Mouse (Mus musculus) v-Abl transformed pro-B cells (cell line): ENCODE results near the gene Rpl10.

ENCODE experiments used
- in situ Hi-C, 2 experiments: fragments of 400-800 bp; cut with MboI; formaldehyde crosslinking; loops; one replicate each; pipeline ENCODE4 v1.15.1; 2025; ENCODE audit not compliant: unreplicated experiment in 2 of 2

Rpl10 gene

GRCm38 (mm10) chrX:74270062-74270901 is at the start of gene Rpl10:
Rpl10 (plus strand) TSS chrX:74270812.
- in situ Hi-C loops: loop anchor here in 1 of 2 experiments (25.0 kb wide), 1 partner anchor 308 kb away; the partner anchor contains the start of gene Hcfc1

- in situ Hi-C loops: loop anchor here in 1 of 2 experiments (25.0 kb wide), 1 partner anchor 1218 kb away; no protein-coding TSS in a partner anchor
These were observed 40.6 kb upstream of the Rpl10 start for GRCm38 (mm10) chrX:74230038-74230437.

GRCm38 (mm10) chrX:74233196-74233595 is 37.4 kb upstream of the Rpl10 start:
- in situ Hi-C loops: loop anchor here in 1 of 2 experiments (25.0 kb wide), 1 partner anchor 1221 kb away; no protein-coding TSS in a partner anchor

- in situ Hi-C loops: loop anchor here (5.0 to 25.0 kb wide), 5 partner anchors 113 to 1228 kb away; partner anchors contain the start of genes Irak1 (in 2 of the 2), Hcfc1 (in 1 of the 2) and Opn1mw (in 1 of the 2)
These were observed 30.3 kb upstream of the Rpl10 start for GRCm38 (mm10) chrX:74240332-74240731.

- in situ Hi-C loops: loop anchor here (5.0 to 25.0 kb wide), 5 partner anchors 116 to 1231 kb away; partner anchors contain the start of genes Irak1 (in 2 of the 2), Hcfc1 (in 1 of the 2) and Opn1mw (in 1 of the 2)
These were observed 27.2 kb upstream of the Rpl10 start for GRCm38 (mm10) chrX:74243396-74243795.

GRCm38 (mm10) chrX:74243807-74244206 is 26.8 kb upstream of the Rpl10 start:
- in situ Hi-C loops: loop anchor here (5.0 to 25.0 kb wide), 5 partner anchors 117 to 1232 kb away; partner anchors contain the start of genes Irak1 (in 2 of the 2), Hcfc1 (in 1 of the 2) and Opn1mw (in 1 of the 2)

- in situ Hi-C loops: loop anchor here (5.0 to 25.0 kb wide), 6 partner anchors 117 to 1232 kb away; partner anchors contain the start of genes Irak1 (in 2 of the 2), Hcfc1 (in 1 of the 2) and Opn1mw (in 1 of the 2)
These were observed 26.0 kb upstream of the Rpl10 start for GRCm38 (mm10) chrX:74244614-74245083.

- in situ Hi-C loops: loop anchor here (5.0 to 25.0 kb wide), 4 partner anchors 167 to 1233 kb away; partner anchors contain the start of genes Irak1 (in 2 of the 2) and Hcfc1 (in 1 of the 2)
These were observed 25.5 kb upstream of the Rpl10 start for GRCm38 (mm10) chrX:74245107-74245506.

GRCm38 (mm10) chrX:74245687-74246086 is 24.9 kb upstream of the Rpl10 start:
- in situ Hi-C loops: loop anchor here (5.0 to 25.0 kb wide), 4 partner anchors 167 to 1233 kb away; partner anchors contain the start of genes Irak1 (in 2 of the 2) and Hcfc1 (in 1 of the 2)

- in situ Hi-C loops: loop anchor here (5.0 to 25.0 kb wide), 4 partner anchors 166 to 1234 kb away; partner anchors contain the start of genes Irak1 (in 2 of the 2) and Hcfc1 (in 1 of the 2)
These were observed 24.4 kb upstream of the Rpl10 start for GRCm38 (mm10) chrX:74246213-74246681.

GRCm38 (mm10) chrX:74246693-74247092 is 23.9 kb upstream of the Rpl10 start:
- in situ Hi-C loops: loop anchor here (5.0 to 25.0 kb wide), 4 partner anchors 166 to 1234 kb away; partner anchors contain the start of genes Irak1 (in 2 of the 2) and Hcfc1 (in 1 of the 2)

GRCm38 (mm10) chrX:74248651-74249050 is 22.0 kb upstream of the Rpl10 start:
- in situ Hi-C loops: loop anchor here (5.0 to 25.0 kb wide), 4 partner anchors 164 to 1236 kb away; partner anchors contain the start of genes Irak1 (in 2 of the 2) and Hcfc1 (in 1 of the 2)

- in situ Hi-C loops: loop anchor here (5.0 to 25.0 kb wide), 7 partner anchors 55 to 1237 kb away; partner anchors contain the start of genes Hcfc1 (in 2 of the 2), Irak1 (in 2 of the 2), Gdi1 (in 1 of the 2) and Slc10a3 (in 1 of the 2)
These were observed 21.0 kb upstream of the Rpl10 start, which contains the start of gene Flna for GRCm38 (mm10) chrX:74249615-74250014. Flna (minus strand) TSS chrX:74249820.

- in situ Hi-C loops: loop anchor here (5.0 to 25.0 kb wide), 4 partner anchors 50 to 292 kb away; partner anchors contain the start of genes Gdi1 (in 1 of the 2), Hcfc1 (in 1 of the 2), Slc10a3 (in 1 of the 2) and Ubl4a (in 1 of the 2)
These were observed 16.3 kb upstream of the Rpl10 start, which contains the start of gene Emd for GRCm38 (mm10) chrX:74254153-74254887. Emd (plus strand) TSS chrX:74254687.

GRCm38 (mm10) chrX:74254888-74255565 is 15.6 kb upstream of the Rpl10 start:
- in situ Hi-C loops: loop anchor here (5.0 to 25.0 kb wide), 4 partner anchors 50 to 293 kb away; partner anchors contain the start of genes Gdi1 (in 1 of the 2), Hcfc1 (in 1 of the 2), Slc10a3 (in 1 of the 2) and Ubl4a (in 1 of the 2)

- in situ Hi-C loops: loop anchor here (10.0 to 25.0 kb wide), 3 partner anchors 47 to 295 kb away; partner anchors contain the start of genes Gdi1 (in 1 of the 2), Hcfc1 (in 1 of the 2), Slc10a3 (in 1 of the 2) and Ubl4a (in 1 of the 2)
These were observed 12.9 kb upstream of the Rpl10 start for GRCm38 (mm10) chrX:74257746-74258145.

- in situ Hi-C loops: loop anchor here in 1 of 2 experiments (25.0 kb wide), 1 partner anchor 307 kb away; the partner anchor contains the start of gene Hcfc1
These were observed 913 bp upstream of the Rpl10 start for GRCm38 (mm10) chrX:74269736-74270061.
